Mouse (Mus musculus) heart, adult 18-20 months (tissue): ENCODE measurements around the gene Lrrfip1. TPM values are rescaled to one million over a fixed set of nuclear protein-coding genes. Genes with fewer than 3 reads are reported as not detected.

Experiments
- DNase-seq, 2 experiments: peaks; one replicate each; pipeline ENCODE4 v3.0.0; 2021 to 2022; ENCODE audit warnings: mixed read lengths in 1 of 2
- total RNA-seq, 2 experiments: library from RNA; stranded (reverse); gene quantifications; 2 replicates each; pipeline ENCODE4 v1.2.3; 2021

Gene Lrrfip1
- total RNA-seq, 2 experiments from 2014 or later = 62.9 to 67.0 TPM

GRCm38 (mm10) chr1:91086325-91086724, 87.8 kb downstream of the Lrrfip1 start:
- DNase-seq = no peak

DNA sequence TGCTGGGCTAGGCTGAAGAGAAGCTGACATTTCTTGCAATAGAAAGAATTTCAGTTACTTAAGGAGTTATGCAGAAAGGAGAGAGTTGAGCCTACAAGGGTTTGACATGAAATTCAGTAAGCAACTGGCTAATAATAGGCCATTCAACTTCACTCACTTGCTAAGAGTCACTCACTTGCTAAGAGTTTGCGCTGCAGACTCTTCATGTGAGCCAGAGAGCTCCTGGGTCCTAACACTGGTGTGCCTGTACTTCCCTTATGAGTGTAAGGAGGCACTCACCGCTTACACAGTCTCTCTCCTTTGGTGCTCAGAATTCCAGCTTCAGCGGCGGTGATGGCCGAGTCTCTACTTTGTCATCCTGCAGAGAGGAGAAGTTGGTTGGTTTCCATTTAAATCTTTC, 88.2 kb downstream of the Lrrfip1 start:
- no peak for DNase-seq

- no peak for DNase-seq
Measured at GRCm38 (mm10) chr1:91088027-91088426, 89.5 kb downstream of the Lrrfip1 start.

DNA sequence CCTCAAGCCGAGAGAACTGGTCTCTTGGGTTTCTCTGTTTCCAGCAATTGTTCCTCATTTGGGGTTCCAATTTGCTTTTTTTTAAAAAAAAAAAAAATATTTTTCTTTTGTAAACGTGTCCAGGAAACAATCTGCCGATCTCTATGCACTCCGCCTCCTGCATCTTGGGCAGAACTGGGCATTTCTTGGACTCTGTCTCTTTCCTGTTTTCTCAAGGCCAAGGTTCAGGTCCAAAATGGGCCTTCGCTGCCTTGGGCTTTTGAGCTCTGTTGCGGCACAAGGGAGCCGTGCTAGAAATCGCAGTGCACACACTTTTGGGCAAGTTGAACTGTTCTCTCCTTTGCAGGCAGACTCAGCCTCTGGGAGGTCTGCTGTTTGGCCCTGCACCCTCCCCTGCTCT, 90.4 kb downstream of the Lrrfip1 start:
- no peak for DNase-seq

GRCm38 (mm10) chr1:91090456-91090855, 91.9 kb downstream of the Lrrfip1 start:
- DNase-seq = no peak

GRCm38 (mm10) chr1:91092451-91092850, 93.9 kb downstream of the Lrrfip1 start:
- DNase-seq = no peak

- no peak for DNase-seq
Measured at GRCm38 (mm10) chr1:91093296-91093695, 94.8 kb downstream of the Lrrfip1 start.

- DNase-seq = no peak
Measured at GRCm38 (mm10) chr1:91094001-91094400, 95.5 kb downstream of the Lrrfip1 start.

DNA sequence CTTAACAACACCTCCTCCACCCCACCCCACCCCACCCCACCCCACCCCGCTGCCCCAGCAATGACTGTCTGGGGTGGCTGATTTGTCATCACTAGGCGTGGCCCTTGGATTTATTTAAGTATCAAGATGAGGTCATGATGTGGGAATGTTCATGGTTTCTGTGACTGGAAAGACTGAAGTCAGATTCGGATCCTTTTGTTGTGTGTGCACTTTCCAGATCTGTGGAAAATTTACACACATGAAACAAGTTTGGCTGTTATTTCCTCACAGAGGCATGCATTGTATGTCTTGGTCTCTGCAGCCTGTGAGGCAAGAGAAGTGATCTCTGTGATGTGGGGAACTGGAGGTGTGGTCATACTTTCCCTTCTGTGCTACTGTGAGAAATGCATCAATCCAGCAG, 96.7 kb downstream of the Lrrfip1 start:
- no peak for DNase-seq

DNA sequence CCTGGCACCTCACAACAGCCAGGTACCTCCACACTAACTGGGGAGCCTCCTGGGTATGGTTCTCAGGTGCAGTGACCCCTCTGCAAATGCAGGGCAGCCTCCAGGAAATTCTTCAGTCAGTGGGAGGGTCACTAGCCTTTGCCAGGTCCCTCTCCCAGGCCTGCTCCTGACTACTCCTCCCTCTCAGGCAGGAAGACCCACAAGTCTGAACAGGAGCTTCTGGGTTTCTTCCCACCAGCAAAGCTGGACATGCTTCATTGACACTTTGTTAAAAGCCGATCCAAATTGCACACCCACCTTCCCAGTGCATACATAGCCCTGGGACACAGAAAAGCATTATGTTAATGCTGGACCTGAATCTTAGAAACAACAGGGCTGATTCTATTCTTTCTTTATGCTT, 97.3 kb downstream of the Lrrfip1 start:
- DNase-seq = no peak

DNA sequence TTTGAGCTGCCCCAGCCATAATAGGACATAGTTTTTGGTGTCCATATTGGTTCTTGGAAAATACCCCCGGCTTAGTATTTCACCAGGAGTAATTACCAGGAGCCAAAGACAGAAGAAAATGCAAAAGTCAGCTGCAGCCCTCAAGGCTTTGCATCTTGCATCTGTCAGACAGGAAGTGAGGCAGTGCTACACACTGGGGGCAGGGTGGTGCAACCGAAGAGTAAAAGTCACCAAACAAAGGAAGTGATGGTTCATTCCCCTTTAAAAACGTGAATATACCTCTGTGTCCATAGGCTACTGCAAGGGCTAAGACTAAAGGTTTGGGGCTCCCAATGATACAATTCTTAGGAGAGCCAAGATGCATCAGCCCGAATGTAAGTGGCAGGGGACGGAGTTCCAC, 98.0 kb downstream of the Lrrfip1 start:
- no peak for DNase-seq

DNA sequence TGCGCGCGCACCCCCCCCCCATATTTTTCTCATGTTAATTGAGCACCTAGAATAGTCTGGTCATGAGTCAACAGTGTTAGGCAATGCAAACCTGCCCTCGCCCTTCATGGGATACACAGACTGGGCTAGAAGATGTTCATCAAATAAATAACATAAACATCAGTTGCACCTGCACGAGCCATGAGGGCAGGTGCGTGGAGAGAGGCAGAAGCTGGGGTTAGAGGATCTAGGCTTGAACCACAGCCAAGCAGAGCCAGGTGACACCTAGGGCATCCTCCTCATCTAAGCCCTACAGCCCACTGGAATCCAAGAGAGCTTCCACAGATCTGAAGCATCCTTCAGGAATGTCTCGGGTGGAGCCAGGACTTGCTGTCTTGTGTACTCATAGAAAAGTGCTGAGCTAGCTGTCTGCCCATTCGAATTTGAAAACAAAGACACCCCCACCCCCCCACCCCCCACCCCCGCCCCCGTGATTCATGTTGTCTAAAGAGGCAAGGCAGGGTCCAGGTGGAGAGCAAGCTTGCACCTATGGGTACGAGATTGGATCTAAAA, 98.8 kb downstream of the Lrrfip1 start:
- DNase-seq = no peak

DNA sequence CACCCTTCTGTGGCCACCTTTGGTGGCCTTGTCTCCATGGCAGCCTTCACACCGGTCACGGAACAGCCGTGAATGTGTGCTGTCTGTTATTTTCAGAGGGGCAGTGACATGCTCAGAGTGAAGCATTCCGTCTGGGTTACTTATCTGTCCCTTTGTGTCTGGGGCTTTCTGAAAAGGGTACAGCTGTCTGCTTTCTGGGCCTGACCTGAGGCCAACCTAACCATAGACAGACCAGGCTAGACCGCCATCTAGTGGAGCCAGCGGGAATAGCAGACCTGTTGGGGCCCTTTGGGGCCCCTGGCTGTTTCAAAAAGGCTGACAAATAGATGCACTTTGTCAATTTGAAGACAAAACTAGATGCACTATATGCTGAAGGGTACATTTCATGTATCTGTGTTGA, 100.3 kb downstream of the Lrrfip1 start:
- DNase-seq = peak; percentile 70 to 89

- no peak for DNase-seq
Measured at GRCm38 (mm10) chr1:91101709-91102440, 103.3 kb downstream of the Lrrfip1 start.

DNA sequence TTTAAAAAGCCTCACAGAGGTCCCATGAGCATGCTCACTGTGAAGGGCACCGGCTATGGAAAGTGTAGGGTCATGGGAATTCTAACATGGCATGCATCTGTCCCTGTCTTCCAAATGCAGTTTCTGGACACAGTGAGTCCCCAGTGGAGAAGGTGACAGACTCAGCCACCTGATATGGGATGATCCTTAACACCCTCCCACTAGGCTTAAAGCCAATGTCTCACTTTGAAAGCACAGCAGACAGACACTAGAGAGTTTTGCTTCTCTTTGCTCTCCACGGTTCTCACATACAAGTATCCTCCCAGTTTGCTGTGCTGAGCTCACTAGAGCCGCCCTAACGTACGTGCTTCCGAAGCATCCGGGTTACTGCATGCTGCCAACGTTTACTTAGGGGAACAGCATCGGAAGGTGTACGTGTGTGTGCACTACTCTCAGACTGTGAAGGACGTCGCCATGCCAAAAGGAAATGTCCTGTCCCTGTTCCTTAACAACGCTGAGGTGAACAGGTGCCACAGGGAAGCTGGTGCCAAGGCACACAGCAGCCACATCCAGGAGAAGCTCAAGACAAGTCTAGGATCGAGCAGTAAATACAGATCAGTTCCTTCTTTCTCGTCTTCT, 104.9 kb downstream of the Lrrfip1 start:
- DNase-seq = no peak

- no peak for DNase-seq
Measured at GRCm38 (mm10) chr1:91107548-91107947, 109.0 kb downstream of the Lrrfip1 start.

DNA sequence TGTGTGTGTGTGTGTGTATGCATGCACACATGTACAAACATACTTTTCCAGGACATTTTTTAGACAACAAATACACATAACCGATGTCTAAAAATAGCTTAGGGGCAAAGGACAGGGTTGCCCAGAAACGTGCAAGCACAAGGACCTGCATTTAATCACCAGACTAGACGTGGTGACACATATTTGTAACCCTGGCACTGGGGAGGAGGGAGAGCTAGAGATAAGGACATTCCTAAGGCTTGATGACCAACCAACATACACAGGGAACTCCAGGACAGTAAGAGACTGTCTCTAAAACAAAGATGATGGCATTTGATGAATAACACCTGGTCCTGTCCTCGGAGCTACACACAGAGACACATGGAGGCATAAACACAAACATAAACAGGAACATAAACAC, 110.8 kb downstream of the Lrrfip1 start:
- DNase-seq = no peak

DNA sequence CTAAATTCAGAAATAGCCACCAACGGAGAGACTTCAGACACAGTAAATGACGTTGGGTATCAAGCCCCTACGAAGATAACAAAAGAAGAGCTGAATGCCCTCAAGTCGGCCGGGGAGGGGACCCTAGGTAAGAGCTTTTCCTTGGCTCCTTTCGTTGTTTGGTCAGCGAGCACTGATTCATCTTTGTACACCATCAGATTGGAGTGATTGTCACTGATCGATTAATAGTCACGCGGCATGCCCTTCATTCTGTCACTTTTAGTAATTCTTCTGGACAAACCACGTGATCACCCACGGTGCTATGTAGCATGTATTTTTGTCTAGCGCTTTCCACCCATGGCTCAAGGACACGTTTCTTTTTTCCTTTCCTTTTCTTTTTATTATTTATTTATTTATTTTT, 113.6 kb downstream of the Lrrfip1 start:
- no peak for DNase-seq

DNA sequence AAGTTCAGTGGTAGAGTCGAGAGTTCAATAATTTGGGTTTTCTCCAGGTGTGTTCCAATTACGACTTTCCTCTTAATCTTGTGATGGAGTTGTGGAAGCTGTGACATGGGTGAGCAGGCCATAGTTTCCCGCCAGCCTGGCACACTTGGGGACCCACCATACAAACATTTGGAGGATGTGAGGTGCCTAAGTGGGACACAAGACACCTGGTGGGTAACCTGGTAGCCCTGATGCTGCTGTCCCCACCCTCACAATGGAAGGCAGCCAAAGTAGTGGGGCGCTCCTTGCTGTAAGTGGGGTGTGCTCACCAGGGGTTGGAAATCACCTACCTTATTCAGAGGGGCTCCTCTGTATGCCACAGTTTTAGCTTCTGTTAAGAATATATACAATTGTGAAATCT, 114.1 kb downstream of the Lrrfip1 start:
- DNase-seq = no peak

DNA sequence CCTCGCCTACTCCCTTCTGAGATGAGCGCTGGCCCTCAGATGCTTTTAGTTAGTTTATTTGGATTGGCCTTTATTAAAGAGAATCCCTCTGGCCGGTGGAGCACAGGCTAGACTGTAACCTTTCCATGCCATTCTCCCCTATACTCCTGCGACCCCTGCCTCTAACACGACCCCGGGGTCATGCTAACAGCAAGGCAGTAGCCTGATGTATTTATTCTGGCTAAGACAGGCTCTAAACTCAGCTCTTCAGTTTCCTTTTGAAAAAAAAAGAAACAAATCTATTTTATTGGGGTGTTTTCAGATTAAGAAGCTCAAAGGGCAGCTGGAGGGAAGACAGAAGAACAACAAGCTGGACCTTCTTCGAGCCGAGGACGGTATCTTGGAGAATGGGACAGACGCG, 123.6 kb downstream of the Lrrfip1 start:
- DNase-seq = no peak

- DNase-seq = no peak
Measured at GRCm38 (mm10) chr1:91123004-91123403, 124.5 kb downstream of the Lrrfip1 start.

GRCm38 (mm10) chr1:91123466-91123865, 124.9 kb downstream of the Lrrfip1 start:
- no peak for DNase-seq

GRCm38 (mm10) chr1:91128849-91129248, 130.3 kb downstream of the Lrrfip1 start:
- DNase-seq = no peak

GRCm38 (mm10) chr1:91137036-91137435, 138.5 kb downstream of the Lrrfip1 start:
- no peak for DNase-seq
